Mouse (Mus musculus) CD8-positive naive resting alpha-beta T cell, adult 57 days (primary cell): Measurements from ENCODE around the gene Olfr773. TPM values are rescaled to one million over a fixed set of nuclear protein-coding genes. Genes with fewer than 3 reads are reported as not detected.

Source experiments
- total RNA-seq: library from RNA; stranded (reverse); gene quantifications from one replicate; pipeline ENCODE4 v1.2.4, GENCODE M21; 2023

The Olfr773 gene
- not detected for total RNA-seq

GRCm38 (mm10) chr10:129187319-129187718 is at the start of gene Olfr773:
TSS of gene Olfr773 (minus strand) at chr10:129187419.

DNA sequence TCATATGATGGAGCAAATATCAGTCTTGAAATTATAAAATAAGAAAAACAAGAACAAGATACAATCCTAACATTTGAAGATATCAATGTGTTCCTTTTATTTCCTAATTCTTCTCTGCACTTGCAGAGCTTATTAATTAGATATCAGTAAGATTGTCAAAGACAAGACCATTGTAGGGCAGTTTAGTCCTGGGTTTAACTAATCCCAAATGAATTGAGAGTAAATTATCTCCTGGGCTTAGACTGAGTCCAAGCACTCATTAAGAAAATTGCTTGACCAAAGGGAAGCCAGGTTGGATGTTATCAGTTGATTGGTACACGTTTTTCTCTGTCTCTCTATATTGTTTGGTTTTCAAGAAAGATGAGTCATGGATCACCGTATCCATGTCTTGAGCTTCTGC is 48.7 kb upstream of the Olfr773 start, which contains the start of gene Olfr774:
Gene Olfr774, plus strand, starts transcription at position 301 of the 400 bp plus-strand sequence.

DNA sequence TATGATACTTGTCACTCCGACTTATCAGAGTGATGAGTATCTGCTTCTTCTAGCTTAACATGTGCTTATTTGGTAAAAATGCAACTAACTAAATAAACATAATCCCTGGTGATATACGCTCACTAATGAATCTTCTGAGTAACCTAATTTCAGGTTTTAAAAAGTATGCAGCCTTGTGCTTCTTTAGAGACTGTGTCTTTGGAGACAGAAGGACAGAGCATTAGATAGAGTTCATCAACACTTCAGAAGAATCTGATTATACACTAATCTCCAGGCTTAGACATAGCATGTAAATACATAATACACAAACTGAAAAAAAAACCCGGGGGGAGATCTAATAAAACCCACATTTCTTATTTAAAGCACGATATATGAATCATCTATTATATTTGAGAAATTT is 9.4 kb downstream of the Olfr773 start, which contains the start of gene Olfr772:
Gene Olfr772, minus strand, starts transcription at position 101 of the 400 bp plus-strand sequence.

GRCm38 (mm10) chr10:129164651-129165050 is 22.6 kb downstream of the Olfr773 start, which contains the start of gene Olfr771:
TSS of gene Olfr771 (minus strand) at chr10:129164751.

DNA sequence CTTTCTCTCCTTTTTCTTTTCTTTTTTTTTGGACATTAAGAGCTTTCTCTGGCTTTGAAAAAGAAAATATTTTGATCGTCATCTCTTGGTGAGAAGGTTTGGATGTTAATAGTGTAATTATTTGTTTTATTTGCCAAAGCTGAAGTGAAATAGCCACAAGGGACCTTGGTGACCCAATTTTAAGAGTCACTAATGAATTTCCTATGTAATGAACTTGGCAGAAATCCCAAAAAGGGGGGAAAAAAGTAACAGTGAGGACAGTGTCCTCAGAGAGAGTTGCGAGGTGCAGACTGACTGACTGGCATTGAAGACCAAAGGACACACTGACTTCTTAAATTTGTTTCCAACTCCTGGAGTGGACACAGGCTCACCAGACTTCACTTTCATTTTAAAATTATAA is 48.3 kb downstream of the Olfr773 start, which contains the start of gene Olfr770:
Gene Olfr770, minus strand, starts transcription at position 101 of the 400 bp plus-strand sequence.

Other genes starting within 250 kb of the Olfr773 start
- not detected for gene Mettl7b, start 226.4 kb downstream of the Olfr773 start, total RNA-seq
- 4.0 TPM for gene Olfr9, start 198.0 kb downstream of the Olfr773 start, total RNA-seq
- 1.0 TPM for gene Olfr763, start 176.6 kb downstream of the Olfr773 start, total RNA-seq
- not detected for gene Olfr764-ps1, start 147.5 kb downstream of the Olfr773 start, total RNA-seq
- gene Olfr765, start 137.4 kb downstream of the Olfr773 start, total RNA-seq: not detected
- not detected for gene Olfr766-ps1, start 118.4 kb downstream of the Olfr773 start, total RNA-seq
- not detected for gene Olfr767, start 104.5 kb downstream of the Olfr773 start, total RNA-seq
- gene Olfr768, start 88.0 kb downstream of the Olfr773 start, total RNA-seq: not detected
- not detected for gene Olfr769, start 69.6 kb downstream of the Olfr773 start, total RNA-seq
- not detected for gene Olfr770, start 48.4 kb downstream of the Olfr773 start, total RNA-seq
- not detected for gene Olfr771, start 22.7 kb downstream of the Olfr773 start, total RNA-seq
- gene Olfr772, start 9.5 kb downstream of the Olfr773 start, total RNA-seq: not detected
- gene Olfr774, start 48.8 kb upstream of the Olfr773 start, total RNA-seq: not detected
- not detected for gene Olfr775, start 61.0 kb upstream of the Olfr773 start, total RNA-seq
- gene Olfr776, start 71.7 kb upstream of the Olfr773 start, total RNA-seq: not detected
- not detected for gene Olfr777, start 84.1 kb upstream of the Olfr773 start, total RNA-seq
- not detected for gene Olfr780, start 130.7 kb upstream of the Olfr773 start, total RNA-seq
- gene Olfr781, start 141.4 kb upstream of the Olfr773 start, total RNA-seq: not detected
- not detected for gene Olfr782, start 161.4 kb upstream of the Olfr773 start, total RNA-seq
- gene Olfr784, start 196.7 kb upstream of the Olfr773 start, total RNA-seq: not detected
- gene Olfr785, start 218.0 kb upstream of the Olfr773 start, total RNA-seq: not detected
- not detected for gene Olfr786, start 239.9 kb upstream of the Olfr773 start, total RNA-seq